Mouse (Mus musculus) ZHBTc4 (cell line): Measurements from ENCODE around the gene Rreb1.

Source experiments
- DNase-seq: peaks from one replicate; pipeline ENCODE4 v3.0.0-alpha.2; 2011; ENCODE audit warnings: low read depth, low spot score

The Rreb1 gene

DNA sequence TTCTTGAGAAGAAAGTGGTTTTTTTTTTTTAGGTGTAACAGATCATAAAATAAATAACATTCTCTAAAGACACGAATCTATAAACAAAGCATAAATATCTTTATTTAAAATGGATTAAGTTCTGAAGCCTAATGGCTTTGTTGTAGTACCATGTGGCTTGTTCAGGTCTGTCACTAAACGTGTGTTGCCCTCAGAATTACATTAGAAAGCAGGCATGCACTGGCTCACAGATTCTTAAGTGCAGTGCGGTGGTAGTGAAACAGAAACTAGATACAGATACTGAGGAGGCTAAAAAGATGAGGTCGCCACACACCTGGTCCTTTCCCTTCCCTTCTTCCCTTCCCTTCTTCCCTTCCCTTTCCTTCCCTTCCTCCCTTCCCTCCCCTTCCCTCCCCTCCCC, 75.2 kb downstream of the Rreb1 start:
- DNase-seq = peak; percentile 37

DNA sequence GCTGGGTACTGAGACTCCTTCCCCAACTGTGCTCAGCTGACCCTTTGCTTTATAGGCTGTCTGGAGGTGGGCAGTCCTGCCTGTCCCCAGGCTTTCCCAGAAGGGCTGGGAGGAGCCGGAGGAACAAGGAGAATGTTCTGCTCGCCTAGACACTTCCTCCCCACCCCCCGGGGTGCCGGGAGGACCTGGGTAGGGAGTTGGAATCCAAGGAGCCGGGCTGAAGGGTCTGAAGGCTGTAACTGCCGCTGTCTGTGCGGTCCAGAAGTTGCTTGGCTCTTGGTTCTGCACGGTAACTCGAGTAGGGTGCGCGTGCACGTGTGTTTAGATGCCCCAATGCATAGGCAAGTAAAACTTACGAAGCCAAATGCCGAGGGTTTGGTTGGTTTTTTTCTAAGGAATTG, 75.8 kb downstream of the Rreb1 start:
- DNase-seq = peak; percentile 95

DNA sequence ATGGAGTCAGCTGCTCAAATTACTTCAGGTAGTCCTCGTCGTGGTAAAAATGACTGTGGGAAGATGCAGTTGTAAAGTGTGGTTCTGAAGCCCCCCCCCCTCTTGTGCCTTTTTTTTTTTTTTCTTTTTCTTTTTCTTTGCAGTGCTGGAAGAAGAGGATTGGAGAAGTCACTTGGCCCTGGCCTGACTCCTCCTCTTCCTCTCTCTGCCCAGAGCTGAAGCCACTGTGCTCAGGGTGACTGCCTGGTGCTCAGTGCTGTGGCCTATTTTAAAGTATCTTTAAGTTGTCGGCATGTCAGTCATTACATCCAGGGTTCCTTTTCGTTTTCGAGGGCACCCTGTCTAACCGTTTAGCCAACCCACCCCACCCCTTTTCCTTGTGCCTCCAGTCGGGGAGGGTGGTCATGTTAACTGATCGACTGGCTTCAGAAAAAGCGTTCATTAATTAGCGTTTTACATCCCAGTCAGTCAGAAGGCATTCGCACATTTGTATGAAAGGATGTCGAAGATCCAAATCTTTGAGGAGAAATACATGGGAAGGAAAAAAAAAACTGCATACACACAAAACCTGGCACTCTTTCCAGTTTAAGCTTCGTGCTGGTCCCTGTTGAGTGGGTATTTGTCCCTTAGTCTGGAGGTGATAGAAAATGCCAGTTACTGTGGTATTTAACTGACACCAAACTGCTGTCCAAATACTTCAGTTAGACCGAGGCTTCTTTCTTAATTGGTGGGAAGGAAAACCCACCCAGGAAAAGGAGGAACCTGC, 76.4 kb downstream of the Rreb1 start:
- DNase-seq = peak; percentile 42

DNA sequence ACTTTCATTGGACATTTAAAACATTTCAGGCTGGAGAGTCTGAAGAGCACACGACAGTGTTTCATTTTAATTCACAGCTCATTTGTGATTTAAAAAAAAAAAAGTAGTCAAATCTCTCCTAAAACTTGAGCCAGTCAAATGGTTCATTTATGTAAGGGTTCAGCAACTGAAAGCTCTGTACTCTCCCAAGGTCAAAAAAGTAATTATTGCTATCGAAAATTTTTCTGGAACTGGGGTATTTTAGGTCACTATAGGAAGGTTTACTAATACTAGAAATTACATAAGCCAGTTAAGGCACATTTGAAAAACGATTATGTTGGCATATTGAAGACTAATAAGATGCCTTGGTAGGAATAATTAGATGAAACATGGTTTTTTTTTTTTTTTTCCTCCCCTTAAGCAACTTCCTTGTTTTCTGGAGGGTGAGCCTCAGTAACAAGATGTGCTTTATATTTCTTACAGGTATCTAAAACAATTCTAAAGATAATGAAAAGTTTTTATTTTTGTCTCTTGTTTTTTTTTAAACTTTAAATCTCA, 77.1 kb downstream of the Rreb1 start:
- DNase-seq = no peak

DNA sequence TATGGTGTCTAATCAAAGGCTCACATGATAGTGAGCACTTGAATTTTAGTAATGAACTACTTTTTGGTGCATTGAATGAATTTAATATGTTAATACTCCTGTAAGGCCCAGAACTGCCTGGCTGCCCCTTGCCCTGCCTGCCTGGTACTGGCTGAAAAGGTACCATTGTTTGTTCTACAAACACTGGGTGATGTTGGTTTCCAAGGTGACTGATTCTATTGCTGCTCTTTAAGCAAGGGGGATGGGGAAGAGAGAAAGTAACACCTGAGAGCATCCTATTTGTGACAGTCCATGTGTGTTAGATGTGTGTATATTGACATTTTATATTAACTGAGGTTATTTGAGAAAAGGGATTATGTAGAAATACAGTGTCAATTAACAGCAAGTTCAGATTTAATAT, 77.6 kb downstream of the Rreb1 start:
- no peak for DNase-seq

DNA sequence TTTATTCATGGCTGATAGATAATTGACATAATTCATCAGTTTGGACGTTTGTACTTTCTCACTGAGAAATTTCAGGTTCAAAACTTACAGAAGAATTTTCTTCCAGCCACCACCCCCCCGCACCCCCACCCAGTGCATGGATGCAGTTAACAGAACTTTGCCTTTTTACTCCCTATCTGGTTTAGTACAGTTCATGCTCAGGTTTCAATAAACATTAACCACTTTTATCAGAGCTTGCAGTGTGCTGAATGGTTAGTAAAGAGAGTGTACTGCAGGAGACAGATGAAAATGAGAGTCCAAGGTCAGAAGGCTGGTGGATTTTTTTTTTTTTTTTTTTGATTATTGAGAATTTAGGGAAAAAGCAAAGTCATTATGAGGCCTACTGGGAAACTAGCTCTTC, 78.3 kb downstream of the Rreb1 start:
- DNase-seq = no peak

DNA sequence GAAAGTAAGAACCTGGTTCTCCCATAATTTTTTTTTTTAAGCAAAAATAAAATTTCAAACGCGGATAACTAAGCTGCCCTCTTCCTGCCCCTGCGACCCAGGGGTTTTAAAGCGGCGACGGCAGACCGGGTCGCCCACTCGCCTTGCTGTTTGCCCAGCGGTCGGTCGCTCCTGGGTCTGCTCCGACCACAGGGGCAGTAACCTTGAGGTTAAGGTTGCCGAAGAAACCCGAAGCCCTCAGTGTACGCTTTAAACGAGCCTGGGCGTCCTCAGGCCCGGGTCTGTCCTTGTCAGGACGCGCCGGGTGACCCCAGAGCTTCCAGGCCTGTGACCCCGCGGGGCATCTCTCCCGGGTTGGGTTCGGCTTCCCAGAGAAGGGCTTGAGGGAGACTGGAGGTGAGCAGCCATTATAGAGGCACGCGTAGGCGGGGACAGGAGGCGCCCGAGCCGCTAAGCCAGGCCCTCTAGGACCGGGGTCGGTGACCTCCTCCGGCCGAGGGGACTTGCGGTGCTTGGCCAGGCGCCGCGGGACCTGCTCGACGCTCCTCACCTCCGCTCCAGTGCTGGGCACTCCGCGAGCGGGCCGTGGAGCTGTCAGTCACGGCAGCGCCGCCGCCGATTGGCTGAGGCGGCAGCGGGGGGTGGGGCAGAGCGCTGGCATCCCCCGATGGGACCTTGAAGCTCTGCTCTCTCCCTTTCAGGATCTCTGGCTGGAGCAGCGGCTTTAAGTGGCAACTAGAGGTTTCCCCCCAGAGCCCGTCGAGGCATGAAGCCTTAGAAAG, 79.3 kb downstream of the Rreb1 start:
- peak; percentile 96 for DNase-seq

DNA sequence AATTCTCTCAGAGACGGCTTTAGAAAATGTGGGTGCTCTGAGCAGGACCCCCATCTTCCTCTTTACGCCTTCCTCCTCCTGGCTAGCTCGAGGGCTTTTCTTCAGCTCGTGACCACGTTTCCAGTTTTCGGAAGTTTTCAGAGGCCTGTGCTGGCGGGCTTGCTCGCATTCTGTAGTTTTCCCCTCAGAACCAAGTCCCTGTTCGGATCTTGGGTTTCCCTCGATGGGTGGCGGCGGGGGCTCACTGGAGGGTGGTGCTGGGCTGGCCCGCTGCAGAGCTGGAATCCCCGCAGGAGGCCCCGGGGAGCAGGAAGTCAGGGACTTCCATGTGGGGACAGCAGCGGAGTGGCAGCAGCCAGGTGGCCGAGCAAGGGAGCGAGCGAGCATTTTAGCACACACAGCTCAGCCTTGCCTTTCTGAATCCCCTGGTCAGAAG, 79.9 kb downstream of the Rreb1 start:
- no peak for DNase-seq

DNA sequence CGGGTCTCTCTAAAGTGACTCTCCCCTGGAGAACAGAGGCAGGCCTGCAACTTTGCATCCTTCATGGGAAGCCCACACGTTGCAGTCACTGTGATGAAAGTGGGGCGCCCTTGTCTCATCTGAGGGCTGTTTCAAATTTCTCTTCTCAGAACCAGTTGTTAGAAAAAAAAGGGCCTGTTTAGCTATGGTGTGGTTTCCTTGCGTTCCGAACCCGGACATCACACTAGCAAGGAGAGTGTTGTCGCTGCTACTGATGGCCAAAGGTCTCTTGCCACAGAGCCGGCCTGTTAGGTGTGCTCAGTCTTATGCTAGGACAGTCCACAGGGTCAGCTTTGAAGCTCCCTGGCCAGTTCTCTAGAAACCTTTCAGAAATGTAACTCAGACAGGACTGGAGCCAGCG, 80.3 kb downstream of the Rreb1 start:
- DNase-seq = no peak

DNA sequence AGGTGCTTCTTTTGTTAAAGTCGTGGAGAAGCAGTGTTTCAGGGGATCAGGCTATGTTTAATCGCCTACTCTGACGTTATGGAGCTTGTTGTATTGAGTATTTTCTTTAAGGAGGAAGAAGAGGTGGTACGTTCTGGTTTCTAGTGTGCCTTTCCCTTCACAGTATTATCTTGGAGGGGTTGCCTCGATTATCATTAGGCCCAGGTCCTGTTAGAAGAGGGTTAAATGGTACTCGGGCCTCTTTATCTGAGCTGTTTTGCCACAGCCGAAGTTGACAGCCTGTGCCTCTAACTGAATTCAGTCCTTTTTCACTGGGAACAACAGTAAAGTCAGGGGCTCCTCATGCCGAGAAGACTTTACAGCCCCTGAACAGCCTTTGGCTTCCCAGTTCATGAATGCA, 81.6 kb downstream of the Rreb1 start:
- no peak for DNase-seq

DNA sequence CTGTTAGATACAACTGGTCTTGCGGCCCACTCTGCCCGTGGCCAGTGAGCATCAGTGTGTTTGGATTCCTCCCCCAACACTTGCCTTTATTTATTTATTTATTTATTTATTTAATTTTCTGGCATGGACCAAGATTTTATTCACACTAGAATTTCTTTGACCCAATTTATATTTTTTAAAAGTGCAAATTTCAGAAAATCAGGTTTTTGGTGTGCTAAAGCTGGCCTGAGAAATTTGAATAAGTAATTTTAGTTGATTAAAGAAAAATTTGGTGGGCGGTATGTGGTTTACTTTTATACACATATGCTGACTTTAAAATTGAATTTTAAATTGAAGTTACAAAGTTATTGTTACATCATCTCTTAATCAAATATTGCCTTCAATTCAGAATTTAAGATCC, 82.0 kb downstream of the Rreb1 start:
- no peak for DNase-seq

DNA sequence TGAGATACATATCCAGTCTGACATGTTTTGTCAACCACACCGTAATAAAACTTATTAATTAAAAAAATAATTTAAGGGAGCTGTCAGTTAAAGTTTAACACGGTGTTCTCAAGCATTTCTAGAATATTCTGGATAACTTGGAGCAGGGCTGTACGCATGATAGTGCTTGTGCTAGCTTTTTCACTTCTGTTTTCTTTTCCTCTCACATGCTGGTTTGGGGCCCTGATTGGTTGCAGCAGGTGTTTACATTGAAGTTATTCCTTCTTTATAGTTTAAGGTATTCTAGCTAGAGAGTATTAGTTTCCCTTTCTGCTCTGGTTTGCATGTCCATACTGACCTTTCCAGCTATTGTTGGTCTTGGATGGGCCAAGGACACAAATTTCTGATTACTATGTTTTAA, 82.6 kb downstream of the Rreb1 start:
- DNase-seq = no peak

DNA sequence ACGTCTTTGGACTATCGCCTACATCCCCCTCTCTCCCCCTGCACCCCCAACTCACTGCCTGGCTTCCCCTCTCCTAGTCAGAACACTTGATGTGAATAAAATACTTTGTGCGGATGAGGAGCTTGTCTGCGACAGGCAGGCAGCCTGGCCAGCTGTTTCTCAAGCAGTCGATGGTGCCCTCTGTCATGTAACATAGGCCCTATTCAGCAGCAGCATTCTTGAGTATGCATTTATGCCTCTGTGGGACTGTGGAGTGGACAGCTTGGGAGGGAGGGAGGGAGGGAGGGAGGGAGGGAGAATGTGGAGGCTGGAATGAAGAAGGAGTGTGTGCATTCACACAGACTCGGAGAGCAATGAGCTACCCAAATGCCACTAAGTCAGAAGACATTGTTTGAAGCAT, 84.3 kb downstream of the Rreb1 start:
- no peak for DNase-seq

DNA sequence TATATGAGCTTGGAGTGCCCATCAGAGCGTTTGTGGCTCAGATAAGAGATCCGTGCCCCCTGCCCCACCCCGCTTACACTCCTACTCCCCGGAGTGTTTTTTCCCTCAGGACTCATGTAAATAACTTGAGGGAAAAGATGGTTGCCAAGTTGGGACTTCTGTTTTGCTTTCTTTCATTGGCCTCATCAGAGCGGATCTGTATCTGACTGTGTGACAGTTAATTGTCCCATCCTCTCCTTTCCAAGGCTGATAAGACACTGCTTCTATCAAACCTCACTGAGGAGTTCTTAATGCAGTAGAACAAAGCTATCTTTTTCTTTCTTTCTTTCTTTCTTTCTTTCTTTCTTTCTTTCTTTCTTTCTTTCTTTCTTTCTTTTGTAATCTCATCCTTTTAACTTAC, 85.4 kb downstream of the Rreb1 start:
- no peak for DNase-seq

DNA sequence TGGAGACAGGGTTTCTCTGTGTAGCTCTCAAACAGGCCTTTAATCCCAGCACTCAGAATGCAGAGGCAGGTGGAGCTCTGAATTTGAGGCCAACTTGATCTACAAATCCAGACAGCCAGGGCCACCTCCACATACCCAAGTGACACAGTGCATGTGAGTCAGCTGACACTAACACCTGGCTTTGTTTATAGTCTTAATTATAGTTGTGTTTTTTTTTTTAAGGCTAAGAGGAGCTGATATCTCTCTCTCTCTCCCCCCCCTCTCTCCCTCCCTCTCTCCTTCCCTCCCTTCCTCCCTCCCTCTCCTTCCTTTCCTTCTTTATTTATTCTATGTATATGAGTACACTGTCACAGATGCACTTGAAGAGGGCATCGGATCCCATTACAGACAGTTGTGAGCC, 86.5 kb downstream of the Rreb1 start:
- no peak for DNase-seq

DNA sequence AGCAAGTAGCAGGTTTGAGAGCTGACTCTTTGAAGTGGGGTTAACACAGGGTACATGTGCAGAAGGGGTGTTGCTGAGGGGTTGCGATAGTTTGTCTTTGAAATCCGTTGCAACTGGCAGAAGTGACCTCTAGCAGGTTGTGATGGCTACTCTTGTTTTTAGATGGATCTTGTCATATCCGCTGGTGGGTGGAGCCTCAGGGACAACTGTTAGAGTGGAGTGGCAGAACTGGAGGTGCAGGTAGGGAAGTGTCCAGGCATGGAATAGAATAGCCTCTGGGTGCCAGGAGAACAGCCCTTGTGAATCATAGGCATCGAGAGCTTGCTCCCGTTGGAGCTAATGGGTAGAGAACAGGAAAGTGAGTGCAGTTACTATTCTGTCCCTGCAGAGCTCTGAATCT, 88.1 kb downstream of the Rreb1 start:
- no peak for DNase-seq

DNA sequence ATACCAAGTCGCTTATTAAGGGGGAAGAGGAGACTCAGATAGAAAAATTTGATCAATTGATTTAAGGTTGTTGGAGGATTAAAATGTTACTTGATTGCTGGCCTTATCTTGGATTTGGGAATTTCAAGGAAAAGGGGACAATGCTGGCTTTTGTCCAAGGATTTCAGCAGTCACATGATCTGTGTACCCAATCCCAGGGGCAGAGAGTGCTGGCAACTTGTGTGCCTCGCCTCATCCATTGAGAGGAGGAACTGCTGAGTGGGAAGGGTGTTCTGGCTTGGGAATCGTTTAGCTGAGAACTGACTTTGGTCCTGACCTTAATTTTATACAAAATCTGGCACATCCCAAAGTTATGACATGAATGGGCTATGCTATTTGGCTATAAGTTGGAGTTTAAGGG, 88.6 kb downstream of the Rreb1 start:
- DNase-seq = no peak

DNA sequence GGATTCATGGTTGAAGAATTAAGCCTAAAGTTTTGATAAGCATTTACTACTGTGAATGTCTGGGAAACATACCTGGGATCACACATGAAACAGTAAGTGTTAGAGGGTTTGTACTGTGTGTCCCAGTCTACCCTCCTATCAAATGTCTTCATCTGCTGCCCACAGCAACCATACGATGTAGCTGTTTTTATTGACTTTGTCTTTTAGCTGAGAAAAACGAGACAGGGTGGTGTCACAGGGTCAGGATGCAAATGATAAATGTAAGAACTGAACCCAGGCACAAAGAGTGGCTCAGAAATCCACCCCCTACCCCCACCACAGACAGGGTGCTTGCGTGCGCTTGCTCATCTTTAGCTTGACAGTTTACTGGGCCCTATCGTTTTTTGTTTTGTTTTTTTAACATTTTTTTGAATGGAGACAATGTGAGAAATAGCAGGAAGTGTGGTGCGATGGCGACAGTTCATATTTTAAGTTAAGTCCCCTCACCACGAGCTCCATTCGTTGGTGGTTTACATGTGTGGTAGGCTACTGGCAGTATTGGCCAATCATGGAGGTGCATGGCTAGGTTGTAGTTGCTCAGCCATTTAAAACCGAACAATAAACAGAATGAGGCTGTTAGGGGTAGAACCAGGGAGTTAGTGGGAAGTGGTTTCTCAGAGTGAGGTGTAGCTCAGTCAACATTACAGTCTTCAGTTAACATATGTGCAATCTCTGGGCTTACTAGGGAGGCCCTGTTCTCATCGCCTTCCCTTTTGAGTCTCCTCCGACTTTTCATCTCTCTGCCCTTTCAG, 92.1 kb downstream of the Rreb1 start:
- no peak for DNase-seq

DNA sequence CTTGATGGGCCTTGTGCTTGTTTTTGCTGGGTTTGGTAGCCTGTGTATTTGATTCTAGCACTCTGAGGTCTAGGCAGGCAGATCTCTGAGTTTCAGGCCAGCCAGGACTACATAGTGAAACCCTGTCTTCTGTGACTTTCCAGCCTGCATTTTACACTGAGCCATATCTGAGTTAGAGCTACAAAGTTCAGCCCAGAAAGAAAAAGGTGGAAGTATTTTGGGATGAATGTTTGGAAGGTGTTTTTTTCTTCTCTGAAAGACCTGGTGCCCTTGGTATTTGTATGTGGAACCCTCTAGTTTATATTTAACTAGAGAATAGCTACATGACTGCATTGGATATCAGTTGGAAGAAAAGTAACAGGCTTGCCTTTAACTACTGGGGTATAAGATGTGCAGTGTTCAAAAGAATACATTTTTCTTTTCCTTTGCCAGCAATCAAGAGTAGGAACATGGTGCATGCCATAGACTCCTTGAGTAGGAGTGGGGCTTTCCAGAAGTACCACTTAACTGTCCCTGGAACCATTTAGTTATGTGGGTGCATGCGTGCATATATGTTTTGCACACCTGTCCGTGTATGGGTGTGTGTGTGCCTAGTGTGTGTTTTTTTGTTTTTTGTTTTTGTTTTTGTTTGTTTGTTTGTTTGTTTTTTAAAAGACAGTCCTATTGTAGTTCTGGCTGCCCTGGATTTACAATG, 94.1 kb downstream of the Rreb1 start:
- DNase-seq = no peak

DNA sequence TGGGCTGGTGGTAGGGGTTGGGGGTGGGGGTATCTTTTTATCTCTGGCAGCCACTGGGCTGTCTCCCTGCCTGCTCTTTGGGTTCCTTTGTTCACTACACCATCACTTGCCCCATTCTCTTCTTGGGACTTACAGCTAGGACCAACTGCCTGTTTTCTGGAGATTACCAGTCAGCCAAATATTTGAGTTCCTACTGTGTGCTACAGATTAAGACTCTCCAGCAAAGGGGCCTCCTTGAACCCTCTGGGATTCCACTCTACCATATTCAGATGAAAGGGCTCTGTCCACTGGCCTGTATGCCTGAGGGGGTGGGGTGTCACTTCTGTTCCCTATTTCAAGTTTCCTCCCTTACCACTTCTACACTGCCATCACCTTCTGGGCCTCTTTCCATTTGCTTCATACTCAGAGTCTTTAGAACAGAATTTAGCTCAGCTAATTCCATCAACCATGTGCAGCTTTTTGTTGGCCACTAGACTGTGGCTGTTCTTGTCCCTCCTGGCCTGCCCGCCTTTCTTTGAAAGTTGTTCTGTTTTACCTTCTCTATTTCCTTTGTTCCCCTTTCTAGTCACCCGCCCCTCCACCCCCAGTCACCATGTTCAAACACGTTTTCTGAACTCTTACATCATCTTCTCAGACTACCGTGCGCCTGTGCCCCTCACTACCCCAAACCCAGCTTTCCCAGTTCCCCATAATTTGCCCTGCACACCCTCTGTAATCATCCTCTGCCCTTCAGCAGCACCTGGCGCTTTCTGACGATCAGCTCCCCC, 95.1 kb downstream of the Rreb1 start:
- DNase-seq = no peak

DNA sequence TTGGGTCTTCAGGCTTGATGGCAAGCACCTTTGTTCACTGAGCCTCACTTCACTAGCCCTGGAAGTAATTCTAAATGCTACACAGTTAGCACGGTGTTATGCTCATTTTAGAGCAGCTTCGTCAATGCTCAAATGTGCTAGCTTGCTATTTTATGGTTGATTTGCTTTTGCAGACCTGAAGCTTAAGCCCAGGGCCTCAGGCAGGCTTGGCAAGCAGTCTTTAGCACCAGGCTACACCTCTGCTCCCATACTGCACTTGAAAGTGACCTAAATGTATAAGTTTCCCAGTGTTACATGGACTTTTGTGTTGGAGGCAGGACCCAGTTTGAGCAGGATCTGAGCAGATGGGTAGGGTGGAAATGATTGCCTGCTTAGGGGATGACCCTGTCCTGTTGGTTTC, 97.7 kb downstream of the Rreb1 start:
- DNase-seq = no peak
